Mouse (Mus musculus): ENCODE results near the gene Zfp518a. TPM values are rescaled to one million over a fixed set of nuclear protein-coding genes. Genes with fewer than 3 reads are reported as not detected.

The Zfp518a gene
- total RNA-seq, 2 experiments from 2014 or later: 5.0 to 6.2 TPM

DNA sequence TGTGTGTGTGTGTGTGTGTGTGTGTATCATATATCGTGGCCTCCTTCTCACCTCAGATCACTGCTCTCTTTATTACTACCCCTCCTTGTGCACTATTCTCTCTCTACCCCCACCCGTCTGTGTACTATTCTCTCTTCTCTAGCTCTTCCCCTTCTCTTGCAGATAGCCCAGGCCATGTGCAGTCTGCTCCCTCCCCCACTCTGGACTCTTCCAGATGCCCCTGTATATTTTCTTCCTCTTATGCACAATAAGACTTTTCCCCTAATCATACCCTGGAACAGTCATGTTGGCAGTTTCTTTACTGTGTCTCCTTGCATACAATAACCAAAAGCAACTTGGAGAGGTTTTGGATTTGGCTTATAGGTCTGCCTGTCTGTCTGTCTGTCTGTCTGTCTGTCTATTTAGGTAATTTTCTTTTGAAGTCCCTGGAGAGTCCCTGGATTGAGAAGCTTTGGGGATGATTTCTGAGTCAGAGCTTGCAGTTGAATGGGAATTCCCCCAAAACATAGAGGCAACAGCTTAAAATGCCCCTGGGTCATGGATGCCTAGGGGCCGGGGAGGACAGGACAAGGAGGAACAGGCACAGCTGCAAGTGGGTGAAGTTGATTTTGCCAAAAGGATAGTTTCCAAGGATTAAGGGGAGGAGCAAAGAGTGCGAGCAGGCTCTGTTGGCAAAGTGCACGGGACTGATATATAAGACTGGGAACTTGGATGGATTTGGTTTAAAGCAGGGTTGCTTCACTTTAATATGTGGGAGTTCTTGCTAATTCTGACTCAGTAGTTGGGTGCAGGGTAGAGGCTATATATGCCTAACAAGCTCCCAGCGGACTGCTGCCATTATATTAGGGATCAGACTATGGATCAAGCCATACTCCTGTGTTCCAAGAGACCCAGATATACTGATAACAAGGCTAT, 70.7 kb downstream of the Zfp518a start:
- no peak for DNase-seq (ENCODE audit: low spot score)

Small RNAs within 50 kb of the gene (microRNA-seq; reads per million reads assigned to microRNA genes)
- gene Mir8092: not detected

Other genes with a start within 250 kb of the Zfp518a start
- gene Cc2d2b, start 146.0 kb upstream of the Zfp518a start, total RNA-seq (2021): not detected
- gene Ccnj, start 63.4 kb upstream of the Zfp518a start, total RNA-seq (2021): 1 to 10 TPM; 2.6 to 2.7 TPM
- gene Blnk, start 99.8 kb downstream of the Zfp518a start, total RNA-seq (2021): 1 to 10 TPM; 1.1 to 1.2 TPM
- not detected for gene Dntt, start 134.6 kb downstream of the Zfp518a start, total RNA-seq (2021)
- not detected for gene Opalin, start 182.4 kb downstream of the Zfp518a start, total RNA-seq (2021)